Mouse (Mus musculus) liver, postnatal 0 days (tissue): ENCODE measurements at regions not wholly inside any gene's neighbourhood (a gene's known extent, or its start where the extent isn't known, plus 50 kb on each side); places are given as distances from the start of the nearest gene placed in this dataset.

ENCODE experiments used
- ATAC-seq: fragments of 200-750 bp; cut with Nextera tagmentation; 2 replicates; pipeline ENCODE4 v1.8.0; 2017; ENCODE audit warnings: mild to moderate bottlenecking, moderate library complexity
- DNase-seq: peaks from one replicate; pipeline ENCODE4 v3.0.0-alpha.2; 2016
- H3K27ac ChIP-seq: fragments of 300-500 bp; sonication (generic); 2 replicates; pipeline ENCODE4 v1.5.1; 2014; ENCODE audit warnings: antibody characterized with exemption, moderate library complexity, mild to moderate bottlenecking, low read depth
- H3K27me3 ChIP-seq: fragments of 300-500 bp; sonication (generic); 2 replicates; pipeline ENCODE4 v1.6.1; 2014; ENCODE audit warnings: low read length, control low read depth, mixed read lengths; ENCODE audit not compliant: insufficient read depth
- H3K36me3 ChIP-seq: fragments of 300-500 bp; sonication (generic); replicated peaks from 2 replicates; pipeline ENCODE4 v1.6.1; 2014; ENCODE audit warnings: mild to moderate bottlenecking, control low read depth, low read length, moderate library complexity, mixed read lengths; ENCODE audit not compliant: insufficient read depth
- H3K4me1 ChIP-seq: fragments of 300-500 bp; sonication (generic); 2 replicates; pipeline ENCODE4 v1.6.1; 2014; ENCODE audit warnings: antibody characterized with exemption, mild to moderate bottlenecking, control low read depth; ENCODE audit not compliant: insufficient read depth
- H3K4me2 ChIP-seq: fragments of 300-500 bp; sonication (generic); 2 replicates; pipeline ENCODE4 v1.6.1; 2014; ENCODE audit warnings: low read depth, mild to moderate bottlenecking, low read length, moderate library complexity, mixed read lengths
- H3K4me3 ChIP-seq: fragments of 300-500 bp; sonication (generic); 2 replicates; pipeline ENCODE4 v1.5.1; 2014; ENCODE audit warnings: low read depth, low read length
- H3K9ac ChIP-seq: fragments of 300-500 bp; sonication (generic); replicated peaks from 2 replicates; pipeline ENCODE4 v1.6.1; 2014; ENCODE audit warnings: mild to moderate bottlenecking, moderate library complexity
- H3K9me3 ChIP-seq: fragments of 300-500 bp; sonication (generic); 2 replicates; pipeline ENCODE4 v1.6.1; 2016; ENCODE audit warnings: mild to moderate bottlenecking, control low read depth, low read length, mixed read lengths
- CTCF ChIP-seq: sonication (generic); IDR thresholded peaks from 2 replicates; pipeline ENCODE4 v1.5.1; 2016; ENCODE audit warnings: antibody characterized with exemption, low read depth
- EP300 ChIP-seq: IDR thresholded peaks from 2 replicates; pipeline ENCODE4 v1.6.1; 2016; ENCODE audit warnings: antibody characterized with exemption, low read depth, mild to moderate bottlenecking
- whole genome bisulfite sequencing: fragments of 180-500 bp; shearing (Covaris S2); extraction: QIAGEN DNeasy Blood & Tissue Kit; methylation state at CpG from one replicate; pipeline ENCODE4 v1.1.7; 2014; ENCODE audit not compliant: insufficient replicate concordance; 5-methylcytosine and 5-hydroxymethylcytosine counted together

GRCm38 (mm10) chr1:185079331-185079880, 80.0 kb upstream of the Mark1 start:
- no peaks in the 10 kb centered on the region for H3K27me3 ChIP-seq
- no peak overlapping the region for H3K4me3 ChIP-seq
- WGBS = 46% methylated on average over 5 of the region's 5 CpGs
- no peaks in the 10 kb centered on the region for H3K4me1 ChIP-seq
- no peak overlapping the region for H3K27ac ChIP-seq
- no peak overlapping the region for H3K9ac ChIP-seq
- ATAC-seq = no peak
- no peak for TF ChIP-seq CTCF
- no peak for TF ChIP-seq EP300
- H3K9me3 ChIP-seq = no peaks in the 10 kb centered on the region
- DNase-seq = no peak
- no peaks in the 10 kb centered on the region for H3K36me3 ChIP-seq
- no peak overlapping the region for H3K4me2 ChIP-seq

GRCm38 (mm10) chr1:185074001-185074400, 74.6 kb upstream of the Mark1 start:
- no peaks in the 10 kb centered on the region for H3K36me3 ChIP-seq
- no peak overlapping the region for H3K4me2 ChIP-seq
- no peak for DNase-seq
- no peak for TF ChIP-seq CTCF
- TF ChIP-seq EP300 = no peak
- no peak overlapping the region for H3K9ac ChIP-seq
- no peaks in the 10 kb centered on the region for H3K4me1 ChIP-seq
- WGBS = 80% methylated on average over 5 of the region's 5 CpGs
- H3K27me3 ChIP-seq = no peaks in the 10 kb centered on the region
- no peak for ATAC-seq
- H3K27ac ChIP-seq = no peak overlapping the region
- no peaks in the 10 kb centered on the region for H3K9me3 ChIP-seq
- no peak overlapping the region for H3K4me3 ChIP-seq

- H3K36me3 ChIP-seq = no peaks in the 10 kb centered on the region
- H3K27me3 ChIP-seq = no peaks in the 10 kb centered on the region
- H3K4me3 ChIP-seq = no peak overlapping the region
- no peaks in the 10 kb centered on the region for H3K4me1 ChIP-seq
- TF ChIP-seq EP300 = no peak
- no peak for TF ChIP-seq CTCF
- WGBS = 65% methylated on average over 6 of the region's 6 CpGs
- no peak for ATAC-seq
- DNase-seq = no peak
- no peaks in the 10 kb centered on the region for H3K9me3 ChIP-seq
- H3K4me2 ChIP-seq = no peak overlapping the region
- H3K27ac ChIP-seq = no peak overlapping the region
- no peak overlapping the region for H3K9ac ChIP-seq
These were observed 73.4 kb upstream of the Mark1 start for GRCm38 (mm10) chr1:185072766-185073165.

- Histone ChIP-seq H3K9me3 (no peaks in the 10 kb centered on the region), H3K27me3 (no peaks in the 10 kb centered on the region), H3K4me2 (no peak overlapping the region), H3K4me3 (no peak overlapping the region), H3K4me1 (no peaks in the 10 kb centered on the region), H3K27ac (no peak overlapping the region), H3K9ac (no peak overlapping the region), H3K36me3 (no peaks in the 10 kb centered on the region)
- 56% methylated on average over 7 of the region's 7 CpGs for WGBS
- ATAC-seq (peak; percentile 35; the same call in 1 of the 2 replicates), DNase-seq (no peak)
- TF ChIP-seq EP300 (0 out of 2 replicates have a peak, but pooled peaks have one; percentile 11), CTCF (no peak)
These were observed 72.2 kb upstream of the Mark1 start for GRCm38 (mm10) chr1:185071566-185071965.

- DNase-seq (no peak), ATAC-seq (no peak)
- Histone ChIP-seq H3K9me3 (no peaks in the 10 kb centered on the region), H3K27me3 (no peaks in the 10 kb centered on the region), H3K4me1 (no peaks in the 10 kb centered on the region), H3K9ac (no peak overlapping the region), H3K36me3 (no peaks in the 10 kb centered on the region), H3K27ac (no peak overlapping the region), H3K4me3 (no peak overlapping the region), H3K4me2 (no peak overlapping the region)
- WGBS = 57% methylated on average over 3 of the region's 3 CpGs
- TF ChIP-seq EP300 = no peak
- no peak for TF ChIP-seq CTCF
These were observed 71.4 kb upstream of the Mark1 start for GRCm38 (mm10) chr1:185070853-185071149.

- TF ChIP-seq CTCF (no peak), EP300 (no peak)
- no peak overlapping the region for H3K27ac ChIP-seq
- H3K36me3 ChIP-seq = no peaks in the 10 kb centered on the region
- 64% methylated on average over 10 of the region's 10 CpGs for WGBS
- DNase-seq (peak; percentile 25), ATAC-seq (peak; percentile 82)
- no peaks in the 10 kb centered on the region for H3K4me1 ChIP-seq
- no peaks in the 10 kb centered on the region for H3K9me3 ChIP-seq
- H3K27me3 ChIP-seq = no peaks in the 10 kb centered on the region
- H3K9ac ChIP-seq = no peak overlapping the region
- no peak overlapping the region for H3K4me3 ChIP-seq
- H3K4me2 ChIP-seq = no peak overlapping the region
These were observed 70.9 kb upstream of the Mark1 start for GRCm38 (mm10) chr1:185070062-185070852.
